Mouse (Mus musculus): ENCODE data around the gene Smchd1. TPM values are rescaled to one million over a fixed set of nuclear protein-coding genes. Genes with fewer than 3 reads are reported as not detected.

Smchd1 gene
- 74.9 and 76.4 TPM in 2 replicates for polyA plus RNA-seq (2014; fragmentation: Nextera tagmentation; extraction: Ambion mirVana)

DNA sequence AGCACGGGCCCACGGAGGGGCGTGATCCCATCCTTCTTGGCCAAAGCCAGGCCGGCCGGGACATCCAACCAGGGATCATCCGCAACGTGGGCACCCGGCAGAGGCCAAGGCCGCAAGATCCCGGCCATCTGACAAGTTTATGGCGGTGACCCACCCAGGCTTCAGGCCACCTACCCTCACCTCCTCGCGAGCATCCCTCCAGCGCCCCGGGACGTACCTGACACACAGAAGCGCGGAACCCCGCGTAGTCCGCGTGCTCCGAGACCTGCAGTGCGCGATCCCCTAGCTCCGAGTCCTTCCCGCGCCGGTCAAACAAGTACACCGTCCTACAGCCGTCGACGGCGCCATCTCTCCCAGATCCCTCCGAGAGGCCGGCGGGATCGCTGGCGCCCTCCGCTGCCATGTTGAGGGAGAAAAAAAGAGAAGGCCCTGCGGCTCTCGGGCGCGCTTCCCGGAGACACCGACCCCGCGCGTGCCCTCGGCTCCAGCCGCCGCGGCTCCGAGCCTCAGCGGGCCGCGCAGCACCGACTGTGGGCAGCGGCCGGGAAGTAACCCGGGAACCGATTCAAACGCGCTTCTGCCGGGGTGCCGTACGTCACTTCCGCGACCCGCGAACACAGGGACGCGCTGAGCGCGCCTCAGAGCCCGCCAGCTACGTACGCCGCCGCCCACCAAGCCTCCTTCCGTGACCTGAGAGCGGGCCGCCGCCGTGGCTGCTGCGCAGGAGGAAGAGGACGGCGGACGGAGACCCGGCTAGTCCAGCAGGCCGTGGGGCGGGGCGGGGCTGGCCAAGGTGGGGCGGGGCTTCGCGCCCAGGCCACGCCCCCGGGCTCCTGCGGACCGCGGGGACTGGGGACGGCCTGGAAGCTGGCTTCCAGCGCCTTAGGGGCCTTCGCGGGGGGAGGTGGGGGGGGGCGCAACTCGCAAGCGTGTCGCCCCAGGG lies at the start of gene Smchd1:
Smchd1 (minus strand) TSS at position 582 of the 943 bp plus-strand sequence.
- Histone ChIP-seq H3K4me1 (replicated peaks; ENCODE audit: control insufficient read depth, insufficient read depth, low read length) (peaks cover 5% of the 10 kb centered on the region), H3K9me3 (ENCODE audit: control insufficient read depth, low read length) (no peaks in the 10 kb centered on the region), H3K9ac (ENCODE audit: low read depth, low read length) (peak within 1 kb of the TSS; percentile 86), H3K4me2 (peak within 1 kb of the TSS; percentile 90), H3K27ac (ENCODE audit: low read depth, low read length) (peak within 1 kb of the TSS; percentile 97), H3K4me3 (ENCODE audit: low read depth, low read length) (peak within 1 kb of the TSS; percentile 95), H3K36me3 (ENCODE audit: control insufficient read depth, insufficient read depth, low read length) (no peaks in the 10 kb centered on the region), H3K27me3 (replicated peaks; ENCODE audit: control insufficient read depth, insufficient read depth, low read length) (no peaks in the 10 kb centered on the region)
- ATAC-seq (replicated peaks; ENCODE audit: low FRiP score), result peak; percentile 95
- under 1% methylated on average over 96 of the region's 109 CpGs for WGBS
- DNase-seq (ENCODE audit: low spot score), result peak; percentile 94

DNA sequence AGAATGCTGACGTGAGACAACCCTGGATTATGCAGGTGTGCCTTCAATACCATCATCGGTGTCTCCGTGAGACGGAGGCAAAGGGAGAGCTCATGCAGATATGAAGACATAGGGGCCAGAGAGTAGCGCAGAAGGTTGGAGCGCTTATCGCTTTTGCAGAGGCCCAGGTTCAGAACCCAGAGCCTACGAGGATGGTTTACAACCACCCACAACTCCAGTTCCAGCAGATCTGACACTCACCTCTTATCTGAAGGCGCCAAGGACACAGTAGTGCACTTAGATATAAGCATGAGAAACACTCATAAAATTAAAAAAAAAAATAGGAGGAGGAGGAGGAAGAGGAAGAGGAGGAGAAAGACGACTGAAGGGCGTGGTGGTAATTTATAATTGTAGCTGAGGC lies 35.2 kb upstream of the Smchd1 start:
- Histone ChIP-seq H3K4me3 (ENCODE audit: low read depth, low read length) (no peak overlapping the region), H3K4me2 (no peak overlapping the region), H3K27ac (ENCODE audit: low read depth, low read length) (no peak overlapping the region), H3K9ac (ENCODE audit: low read depth, low read length) (no peak overlapping the region), H3K36me3 (ENCODE audit: control insufficient read depth, insufficient read depth, low read length) (peaks cover 28% of the 10 kb centered on the region), H3K4me1 (replicated peaks; ENCODE audit: control insufficient read depth, insufficient read depth, low read length) (0 out of 2 replicates have a peak, but pooled peaks cover 3% of the 10 kb centered on the region), H3K27me3 (replicated peaks; ENCODE audit: control insufficient read depth, insufficient read depth, low read length) (no peaks in the 10 kb centered on the region), H3K9me3 (ENCODE audit: control insufficient read depth, low read length) (no peaks in the 10 kb centered on the region)
- WGBS, result 82% methylated on average over 11 of the region's 11 CpGs
- ATAC-seq (replicated peaks; ENCODE audit: low FRiP score) (peak; percentile 91), DNase-seq (ENCODE audit: low spot score) (no peak)

DNA sequence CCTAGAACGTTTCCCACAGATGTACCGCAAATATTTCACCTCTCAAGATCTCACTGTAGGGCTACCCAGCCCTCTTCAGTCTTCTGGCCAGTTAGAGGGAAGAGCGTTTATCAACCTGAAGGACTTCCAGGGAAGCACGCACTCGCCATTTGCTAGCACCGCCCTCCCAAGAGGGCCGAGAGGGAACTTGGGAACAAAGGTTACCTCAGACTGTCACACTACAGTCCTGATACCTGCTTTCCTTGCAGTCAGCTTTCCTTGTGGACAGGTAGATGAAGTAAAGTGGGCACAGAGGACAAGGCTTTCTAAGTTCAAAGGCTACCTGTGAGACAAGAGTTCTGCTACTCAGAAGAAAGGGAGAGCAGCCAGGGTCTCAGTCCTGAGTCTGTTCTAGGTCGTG lies 31.7 kb upstream of the Smchd1 start:
- Histone ChIP-seq H3K4me2 (no peak overlapping the region), H3K9ac (ENCODE audit: low read depth, low read length) (no peak overlapping the region), H3K4me3 (ENCODE audit: low read depth, low read length) (no peak overlapping the region), H3K27ac (ENCODE audit: low read depth, low read length) (no peak overlapping the region), H3K27me3 (replicated peaks; ENCODE audit: control insufficient read depth, insufficient read depth, low read length) (no peaks in the 10 kb centered on the region), H3K36me3 (ENCODE audit: control insufficient read depth, insufficient read depth, low read length) (peaks cover 34% of the 10 kb centered on the region), H3K9me3 (ENCODE audit: control insufficient read depth, low read length) (no peaks in the 10 kb centered on the region), H3K4me1 (replicated peaks; ENCODE audit: control insufficient read depth, insufficient read depth, low read length) (0 out of 2 replicates have a peak, but pooled peaks cover 3% of the 10 kb centered on the region)
- DNase-seq (ENCODE audit: low spot score) (no peak), ATAC-seq (replicated peaks; ENCODE audit: low FRiP score) (no peak)
- 87% methylated on average over 8 of the region's 8 CpGs for WGBS

DNA sequence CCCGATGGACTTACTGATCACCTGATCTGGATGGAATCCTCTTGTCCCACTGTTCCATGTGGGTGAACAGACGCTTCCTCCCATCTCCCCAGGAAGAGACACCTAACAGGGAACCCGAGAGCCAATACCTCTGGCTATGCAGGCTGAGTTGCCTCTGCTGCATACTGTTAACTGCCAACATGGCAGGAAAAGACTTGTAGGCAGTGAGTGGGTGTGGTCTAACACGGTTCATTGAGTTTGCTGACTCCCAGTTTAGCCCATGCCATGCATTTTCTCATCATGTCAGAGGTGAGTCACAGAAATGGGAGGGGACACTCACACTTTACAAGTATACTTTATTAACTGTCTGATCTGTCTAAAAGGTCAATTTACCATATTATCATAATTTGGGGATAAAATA lies 20.6 kb upstream of the Smchd1 start:
- Histone ChIP-seq H3K9me3 (ENCODE audit: control insufficient read depth, low read length) (no peaks in the 10 kb centered on the region), H3K4me2 (no peak overlapping the region), H3K9ac (ENCODE audit: low read depth, low read length) (no peak overlapping the region), H3K4me3 (ENCODE audit: low read depth, low read length) (no peak overlapping the region), H3K27ac (ENCODE audit: low read depth, low read length) (no peak overlapping the region), H3K36me3 (ENCODE audit: control insufficient read depth, insufficient read depth, low read length) (peaks cover 28% of the 10 kb centered on the region), H3K27me3 (replicated peaks; ENCODE audit: control insufficient read depth, insufficient read depth, low read length) (no peaks in the 10 kb centered on the region), H3K4me1 (replicated peaks; ENCODE audit: control insufficient read depth, insufficient read depth, low read length) (peaks cover 9% of the 10 kb centered on the region)
- no peak for ATAC-seq (replicated peaks; ENCODE audit: low FRiP score)
- no peak for DNase-seq (ENCODE audit: low spot score)
- 87% methylated on average over 4 of the region's 4 CpGs for WGBS

DNA sequence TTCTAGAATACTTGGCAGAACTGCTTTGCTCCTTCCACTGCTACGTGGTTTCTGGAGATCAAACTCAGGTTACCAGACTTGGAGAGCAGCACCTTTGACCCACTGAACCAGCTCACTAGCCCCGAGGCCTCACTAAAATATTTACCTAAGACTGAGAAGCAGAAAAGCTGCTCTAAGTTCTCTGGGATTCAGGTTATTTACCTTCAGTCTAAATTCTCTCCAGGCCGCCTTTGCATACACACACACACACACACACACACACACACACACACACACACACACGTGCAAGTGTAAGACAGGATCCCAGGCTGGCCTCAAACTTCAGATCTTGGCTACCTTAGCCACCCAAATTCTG lies 16.2 kb upstream of the Smchd1 start:
- Histone ChIP-seq H3K9me3 (ENCODE audit: control insufficient read depth, low read length) (no peaks in the 10 kb centered on the region), H3K36me3 (ENCODE audit: control insufficient read depth, insufficient read depth, low read length) (peaks cover 4% of the 10 kb centered on the region), H3K27ac (ENCODE audit: low read depth, low read length) (peak overlapping the region; percentile 83), H3K4me1 (replicated peaks; ENCODE audit: control insufficient read depth, insufficient read depth, low read length) (peaks cover 15% of the 10 kb centered on the region), H3K27me3 (replicated peaks; ENCODE audit: control insufficient read depth, insufficient read depth, low read length) (no peaks in the 10 kb centered on the region), H3K9ac (ENCODE audit: low read depth, low read length) (peak overlapping the region; percentile 46; the same call in 1 of the 2 replicates), H3K4me3 (ENCODE audit: low read depth, low read length) (no peak overlapping the region), H3K4me2 (peak overlapping the region; percentile 50)
- ATAC-seq (replicated peaks; ENCODE audit: low FRiP score), result no peak; the same call in 1 of the 2 replicates
- 51% methylated on average over 4 of the region's 4 CpGs for WGBS
- DNase-seq (ENCODE audit: low spot score), result no peak

DNA sequence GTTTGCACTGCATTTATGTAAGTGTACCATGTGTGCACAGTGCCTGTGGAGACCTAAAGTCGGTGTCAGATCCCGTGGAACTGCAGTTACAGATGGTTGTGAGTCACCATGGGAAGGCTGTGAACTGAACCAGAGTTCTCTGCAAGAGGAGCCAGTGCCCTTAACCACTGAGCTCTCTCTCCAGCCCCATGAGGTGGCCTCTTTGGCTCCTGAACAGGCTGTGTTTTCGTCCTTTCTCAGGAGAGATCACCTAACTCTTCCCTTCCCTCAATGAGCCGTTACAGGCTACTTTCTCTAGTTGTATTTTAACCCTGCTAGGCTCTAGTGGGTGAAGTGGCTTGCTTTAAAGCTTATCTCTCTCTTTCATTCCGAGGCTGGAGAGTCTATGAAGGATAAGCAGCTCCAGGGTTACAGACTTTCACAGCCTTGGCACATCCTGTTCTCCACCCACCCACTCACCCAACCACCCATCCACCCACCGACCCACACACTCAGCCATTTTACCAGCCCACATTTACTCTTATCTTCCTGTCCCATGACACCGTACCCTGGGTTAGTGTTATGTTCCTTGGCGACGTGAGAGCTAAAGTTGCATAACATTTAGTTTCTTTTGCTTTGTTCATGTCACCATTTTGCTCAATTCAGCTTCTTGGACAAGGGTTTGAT lies 15.7 kb upstream of the Smchd1 start:
- no peak overlapping the region for H3K4me3 ChIP-seq (ENCODE audit: low read depth, low read length)
- H3K9me3 ChIP-seq (ENCODE audit: control insufficient read depth, low read length), result no peaks in the 10 kb centered on the region
- H3K27me3 ChIP-seq (replicated peaks; ENCODE audit: control insufficient read depth, insufficient read depth, low read length), result no peaks in the 10 kb centered on the region
- H3K4me1 ChIP-seq (replicated peaks; ENCODE audit: control insufficient read depth, insufficient read depth, low read length), result peaks cover 19% of the 10 kb centered on the region
- ATAC-seq (replicated peaks; ENCODE audit: low FRiP score), result peak; percentile 84
- peak overlapping the region; percentile 46; the same call in 1 of the 2 replicates for H3K9ac ChIP-seq (ENCODE audit: low read depth, low read length)
- DNase-seq (ENCODE audit: low spot score), result peak; percentile 37
- H3K4me2 ChIP-seq, result peak overlapping the region; percentile 50
- peaks cover 4% of the 10 kb centered on the region for H3K36me3 ChIP-seq (ENCODE audit: control insufficient read depth, insufficient read depth, low read length)
- peak overlapping the region; percentile 83 for H3K27ac ChIP-seq (ENCODE audit: low read depth, low read length)
- 42% methylated on average over 9 of the region's 9 CpGs for WGBS

DNA sequence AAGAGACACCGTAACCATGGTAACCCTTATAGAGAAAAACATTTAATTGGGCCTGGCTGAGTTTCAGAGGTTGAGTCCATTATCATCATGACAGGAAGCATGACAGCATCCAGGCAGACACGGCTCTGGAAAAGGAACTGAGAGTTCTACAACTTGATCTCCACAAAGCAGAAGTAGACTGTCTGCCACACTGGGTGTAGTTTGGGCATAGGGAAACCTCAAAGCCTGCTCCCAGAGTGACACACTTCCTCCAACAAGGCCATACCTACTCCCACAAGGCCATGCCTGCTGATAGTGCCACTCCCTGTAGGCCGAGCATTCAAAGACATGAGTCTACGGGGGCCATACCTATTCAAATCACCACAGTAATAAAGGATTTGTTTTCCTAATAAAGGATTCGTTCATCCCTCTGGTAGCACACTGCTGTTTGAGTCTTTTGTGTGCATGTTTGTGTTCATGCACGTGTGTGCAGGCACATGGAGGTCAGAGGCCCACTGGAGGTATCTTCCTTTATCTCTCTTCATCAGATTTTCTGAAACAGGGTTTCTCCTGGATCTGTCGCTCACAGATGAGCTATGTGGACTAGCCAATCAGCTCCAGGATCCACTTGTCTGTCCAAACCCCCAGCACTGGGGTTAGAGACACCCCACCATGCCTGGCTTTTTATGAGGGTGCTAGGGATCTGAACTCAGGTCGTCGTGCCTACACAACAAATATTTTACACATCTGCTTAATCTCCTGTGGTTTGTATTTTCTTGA lies 14.7 kb upstream of the Smchd1 start:
- no peak for DNase-seq (ENCODE audit: low spot score)
- Histone ChIP-seq H3K4me3 (ENCODE audit: low read depth, low read length) (no peak overlapping the region), H3K4me2 (no peak overlapping the region), H3K36me3 (ENCODE audit: control insufficient read depth, insufficient read depth, low read length) (peaks cover 3% of the 10 kb centered on the region), H3K27me3 (replicated peaks; ENCODE audit: control insufficient read depth, insufficient read depth, low read length) (no peaks in the 10 kb centered on the region), H3K4me1 (replicated peaks; ENCODE audit: control insufficient read depth, insufficient read depth, low read length) (peaks cover 22% of the 10 kb centered on the region), H3K9me3 (ENCODE audit: control insufficient read depth, low read length) (no peaks in the 10 kb centered on the region), H3K27ac (ENCODE audit: low read depth, low read length) (peak overlapping the region; percentile 83), H3K9ac (ENCODE audit: low read depth, low read length) (no peak overlapping the region)
- WGBS, result 66% methylated on average over 9 of the region's 9 CpGs
- peak; percentile 30; the same call in 1 of the 2 replicates for ATAC-seq (replicated peaks; ENCODE audit: low FRiP score)

DNA sequence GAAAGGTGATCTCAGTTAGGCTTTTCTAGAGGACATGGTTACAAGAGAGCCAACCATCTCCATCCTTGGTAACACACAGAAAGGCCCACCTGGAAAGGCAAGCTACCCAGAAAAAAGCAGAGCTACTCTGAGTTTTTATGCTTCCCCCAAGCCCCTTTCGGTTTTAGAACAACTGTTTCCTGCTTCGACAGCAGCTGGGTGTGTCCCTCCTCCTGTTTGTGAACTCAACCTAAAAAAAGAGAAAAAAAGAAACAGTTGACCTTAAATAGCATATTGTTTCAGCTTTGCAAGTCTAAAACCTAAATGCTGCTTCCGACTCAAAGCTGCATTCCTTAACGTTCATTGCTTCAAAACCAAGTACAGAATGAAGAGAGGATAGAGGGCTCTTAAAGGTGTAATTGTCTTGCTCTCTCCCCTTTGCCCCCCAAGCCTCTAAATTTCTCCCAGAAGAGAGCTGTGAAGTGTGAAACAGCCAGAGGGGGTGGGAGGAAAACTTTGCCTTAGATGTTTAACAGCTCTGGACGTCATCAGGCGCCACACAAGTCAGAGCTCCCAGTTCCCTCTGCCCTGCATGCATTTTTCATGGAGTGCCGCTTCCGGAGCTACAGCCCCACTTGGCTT lies 11.2 kb upstream of the Smchd1 start:
- Histone ChIP-seq H3K27ac (ENCODE audit: low read depth, low read length) (peak overlapping the region; percentile 26; the same call in 1 of the 2 replicates), H3K9me3 (ENCODE audit: control insufficient read depth, low read length) (no peaks in the 10 kb centered on the region), H3K9ac (ENCODE audit: low read depth, low read length) (peak overlapping the region; percentile 51), H3K4me3 (ENCODE audit: low read depth, low read length) (peak overlapping the region; percentile 30; the same call in 1 of the 2 replicates), H3K4me1 (replicated peaks; ENCODE audit: control insufficient read depth, insufficient read depth, low read length) (peaks cover 18% of the 10 kb centered on the region), H3K36me3 (ENCODE audit: control insufficient read depth, insufficient read depth, low read length) (no peaks in the 10 kb centered on the region), H3K27me3 (replicated peaks; ENCODE audit: control insufficient read depth, insufficient read depth, low read length) (no peaks in the 10 kb centered on the region), H3K4me2 (peak overlapping the region; percentile 55)
- ATAC-seq (replicated peaks; ENCODE audit: low FRiP score) (no peak), DNase-seq (ENCODE audit: low spot score) (no peak)
- 34% methylated on average over 8 of the region's 8 CpGs for WGBS

All from liver, embryonic 11.5 days (tissue).